Mouse (Mus musculus) hindbrain, embryonic 16.5 days (tissue): Measurements from ENCODE around the gene Enoph1. TPM values are rescaled to one million over a fixed set of nuclear protein-coding genes. Genes with fewer than 3 reads are reported as not detected.

Experiments
- ATAC-seq: fragments of 200-750 bp; cut with Nextera tagmentation; 2 replicates; pipeline ENCODE4 v1.8.0; 2017; ENCODE audit warnings: moderate TSS enrichment, moderate library complexity
- H3K27ac ChIP-seq: fragments of 300-500 bp; sonication (generic); 2 replicates; pipeline ENCODE4 v1.5.1; 2014; ENCODE audit warnings: low read depth, mild to moderate bottlenecking, control low read depth, low read length, moderate library complexity
- H3K27me3 ChIP-seq: fragments of 300-500 bp; sonication (generic); replicated peaks from 2 replicates; pipeline ENCODE4 v1.6.1; 2014; ENCODE audit warnings: low read length; ENCODE audit not compliant: control insufficient read depth, insufficient read depth
- H3K36me3 ChIP-seq: fragments of 300-500 bp; sonication (generic); 2 replicates; pipeline ENCODE4 v1.6.1; 2014; ENCODE audit warnings: mild to moderate bottlenecking, low read length, moderate library complexity, mixed read lengths; ENCODE audit not compliant: control insufficient read depth, insufficient read depth
- H3K4me1 ChIP-seq: fragments of 300-500 bp; sonication (generic); 2 replicates; pipeline ENCODE4 v1.6.1; 2014; ENCODE audit warnings: low read depth, low read length; ENCODE audit not compliant: control insufficient read depth, insufficient read depth
- H3K4me2 ChIP-seq: fragments of 300-500 bp; sonication (generic); 2 replicates; pipeline ENCODE4 v1.6.1; 2014; ENCODE audit warnings: mild to moderate bottlenecking, low read length, control low read depth, moderate library complexity
- H3K4me3 ChIP-seq: fragments of 300-500 bp; sonication (generic); 2 replicates; pipeline ENCODE4 v1.5.1; 2014; ENCODE audit warnings: mild to moderate bottlenecking, low read length, control low read depth, moderate library complexity
- H3K9ac ChIP-seq: fragments of 300-500 bp; sonication (generic); 2 replicates; pipeline ENCODE4 v1.6.1; 2014; ENCODE audit warnings: low read depth, mild to moderate bottlenecking, control low read depth, low read length, moderate library complexity
- H3K9me3 ChIP-seq: fragments of 300-500 bp; sonication (generic); 2 replicates; pipeline ENCODE4 v1.6.1; 2014; ENCODE audit warnings: mild to moderate bottlenecking, low read length, moderate library complexity; ENCODE audit not compliant: control insufficient read depth
- WGBS: fragments of 180-500 bp; shearing (Covaris S2); extraction: QIAGEN DNeasy Blood & Tissue Kit; methylation state at CpG from one replicate; pipeline ENCODE4 v1.1.7; 2014; 5-methylcytosine and 5-hydroxymethylcytosine counted together
- polyA plus RNA-seq: library from polyadenylated mRNA; unstranded; fragments of >200 nt; fragmentation: Nextera tagmentation; extraction: Ambion mirVana; gene quantifications from 2 replicates; pipeline ENCODE4 v1.2.1, GENCODE M21; 2015

Enoph1 gene
- polyA plus RNA-seq, 1 experiment from 2014 or later: 62.2 TPM

- 20% methylated on average over 7 of the region's 7 CpGs for WGBS
- H3K27ac ChIP-seq: no peak overlapping the region
- no peaks in the 10 kb centered on the region for H3K27me3 ChIP-seq
- no peak for ATAC-seq
- H3K4me2 ChIP-seq: peak overlapping the region; percentile 89
- no peaks in the 10 kb centered on the region for H3K9me3 ChIP-seq
- H3K4me1 ChIP-seq: peaks cover 25% of the 10 kb centered on the region
- peak overlapping the region; percentile 43 for H3K9ac ChIP-seq
- peak overlapping the region; percentile 94 for H3K4me3 ChIP-seq
- H3K36me3 ChIP-seq: peaks cover 15% of the 10 kb centered on the region
Measured at GRCm38 (mm10) chr5:100036681-100037080, 3.1 kb upstream of the Enoph1 start.

- WGBS: under 1% methylated on average over 31 of the region's 45 CpGs
- H3K9ac ChIP-seq: peak overlapping the region; percentile 82
Measured at GRCm38 (mm10) chr5:100037965-100038713, 1.6 kb upstream of the Enoph1 start.

DNA sequence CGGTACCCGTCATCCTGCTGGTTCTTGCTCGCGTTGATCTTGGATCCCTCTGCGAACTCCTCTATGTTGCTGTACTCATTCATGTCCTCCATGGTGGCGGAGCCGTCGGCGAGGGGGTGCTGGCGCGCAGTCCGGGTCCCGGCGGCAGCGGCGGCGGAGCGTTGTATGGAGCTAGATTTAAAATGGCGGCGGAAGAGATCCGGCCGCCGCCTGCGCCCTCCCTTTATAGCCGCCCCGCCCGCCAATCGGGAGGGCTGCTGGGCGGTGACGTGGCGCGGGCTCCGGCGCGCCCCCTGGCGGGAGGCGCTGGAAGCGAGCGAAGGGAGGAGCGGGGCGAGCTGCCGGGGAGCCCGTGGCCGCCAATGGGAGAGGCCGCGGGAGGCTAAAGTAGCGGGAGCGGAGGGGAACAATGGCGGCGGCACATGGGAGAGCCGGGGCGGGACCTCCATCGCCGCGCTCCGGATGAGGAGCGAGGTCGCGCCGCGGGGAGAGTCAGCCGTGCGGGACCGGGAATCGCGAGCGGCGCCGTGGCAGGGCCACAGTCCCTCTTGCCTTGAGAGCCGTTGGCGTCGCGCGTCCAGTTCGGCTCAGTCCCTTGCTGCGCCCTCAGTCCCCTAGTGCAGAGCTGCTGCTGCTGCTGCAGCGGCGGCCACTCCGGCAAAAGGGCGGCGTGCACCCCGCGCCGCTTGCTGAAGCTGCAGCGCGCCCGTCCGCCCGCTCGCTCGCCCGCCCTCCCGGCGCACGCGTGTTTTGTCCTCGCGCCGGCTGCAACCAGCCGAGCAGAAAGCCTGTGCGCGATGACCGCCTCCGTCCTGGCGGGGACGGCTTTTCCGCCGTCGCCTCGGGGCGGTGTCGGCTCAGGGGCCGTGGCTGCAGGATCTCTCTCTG is 827 bp upstream of the Enoph1 start:
- H3K27me3 ChIP-seq: no peaks in the 10 kb centered on the region
- H3K9ac ChIP-seq: peak overlapping the region; percentile 82
- peak overlapping the region; percentile 94 for H3K4me3 ChIP-seq
- WGBS: under 1% methylated on average over 95 of the region's 113 CpGs
- ATAC-seq: peak; percentile 74
- peaks cover 9% of the 10 kb centered on the region for H3K36me3 ChIP-seq
- peak overlapping the region; percentile 77 for H3K4me2 ChIP-seq
- no peaks in the 10 kb centered on the region for H3K9me3 ChIP-seq
- peak overlapping the region; percentile 99 for H3K27ac ChIP-seq
- peaks cover 32% of the 10 kb centered on the region for H3K4me1 ChIP-seq

More at GRCm38 (mm10) chr5:100037965-100038713, 1.6 kb upstream of the Enoph1 start:
- H3K4me3 ChIP-seq: peak overlapping the region; percentile 94
- H3K36me3 ChIP-seq: peaks cover 9% of the 10 kb centered on the region
- peak overlapping the region; percentile 89 for H3K4me2 ChIP-seq
- H3K9me3 ChIP-seq: no peaks in the 10 kb centered on the region
- H3K27me3 ChIP-seq: no peaks in the 10 kb centered on the region
- peaks cover 30% of the 10 kb centered on the region for H3K4me1 ChIP-seq
- ATAC-seq: peak; percentile 10
- peak overlapping the region; percentile 99 for H3K27ac ChIP-seq

DNA sequence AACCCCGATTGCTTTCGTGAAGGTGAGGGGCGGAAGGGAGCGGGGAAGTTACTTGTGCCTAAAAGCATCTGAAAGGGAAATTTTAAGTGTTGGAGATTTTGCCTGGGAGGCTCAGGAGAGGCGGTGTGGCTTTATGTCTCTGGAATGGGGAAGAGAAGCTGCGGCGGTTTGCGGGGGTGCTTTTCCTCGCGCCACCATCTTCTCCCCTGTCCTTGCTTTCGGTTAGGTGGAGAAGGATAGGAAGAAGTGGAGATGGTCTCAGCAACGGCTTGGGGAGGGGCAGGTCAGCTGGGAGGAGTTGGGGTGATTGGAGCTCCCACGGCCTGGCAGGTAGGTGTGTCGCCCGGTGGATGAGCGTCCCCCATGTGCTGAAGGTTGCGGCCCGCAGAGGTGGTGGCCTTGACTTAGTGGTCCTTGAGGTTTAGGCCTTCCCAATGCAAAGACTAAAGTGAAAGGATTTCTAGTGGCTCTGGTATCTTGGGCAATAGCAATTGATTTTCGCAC is 548 bp downstream of the Enoph1 start:
- Histone ChIP-seq H3K4me1 (peaks cover 32% of the 10 kb centered on the region), H3K9ac (peak overlapping the region; percentile 82), H3K9me3 (no peaks in the 10 kb centered on the region), H3K27me3 (no peaks in the 10 kb centered on the region), H3K4me3 (peak overlapping the region; percentile 94), H3K36me3 (no peaks in the 10 kb centered on the region), H3K4me2 (peak overlapping the region; percentile 77), H3K27ac (peak overlapping the region; percentile 99)
- no peak for ATAC-seq
- under 1% methylated on average over 19 of the region's 19 CpGs for WGBS

- Histone ChIP-seq H3K4me3 (peak overlapping the region; percentile 8; the same call in 1 of the 2 replicates), H3K27me3 (no peaks in the 10 kb centered on the region), H3K27ac (no peak overlapping the region), H3K4me2 (peak overlapping the region; percentile 77), H3K9ac (no peak overlapping the region), H3K4me1 (peaks cover 26% of the 10 kb centered on the region), H3K36me3 (no peaks in the 10 kb centered on the region), H3K9me3 (no peaks in the 10 kb centered on the region)
- no peak for ATAC-seq
- 66% methylated on average over 4 of the region's 4 CpGs for WGBS
Measured at GRCm38 (mm10) chr5:100041272-100041671, 1.5 kb downstream of the Enoph1 start.

GRCm38 (mm10) chr5:100042467-100042866 is 2.7 kb downstream of the Enoph1 start:
- peaks cover 18% of the 10 kb centered on the region for H3K4me1 ChIP-seq

GRCm38 (mm10) chr5:100043361-100043760 is 3.6 kb downstream of the Enoph1 start:
- Histone ChIP-seq H3K9ac (no peak overlapping the region; the same call in 1 of the 2 replicates), H3K27me3 (no peaks in the 10 kb centered on the region), H3K9me3 (no peaks in the 10 kb centered on the region), H3K4me2 (no peak overlapping the region), H3K36me3 (no peaks in the 10 kb centered on the region), H3K4me1 (peaks cover 24% of the 10 kb centered on the region), H3K27ac (no peak overlapping the region), H3K4me3 (no peak overlapping the region)
- 65% methylated on average over 5 of the region's 5 CpGs for WGBS
- ATAC-seq: no peak

More at GRCm38 (mm10) chr5:100042467-100042866, 2.7 kb downstream of the Enoph1 start:
- no peak overlapping the region for H3K4me3 ChIP-seq
- H3K9ac ChIP-seq: no peak overlapping the region
- ATAC-seq: no peak
- no peak overlapping the region for H3K4me2 ChIP-seq
- H3K9me3 ChIP-seq: no peaks in the 10 kb centered on the region
- no peaks in the 10 kb centered on the region for H3K36me3 ChIP-seq
- H3K27ac ChIP-seq: no peak overlapping the region
- 95% methylated on average over 8 of the region's 8 CpGs for WGBS
- no peaks in the 10 kb centered on the region for H3K27me3 ChIP-seq

GRCm38 (mm10) chr5:100044030-100044429 is 4.2 kb downstream of the Enoph1 start:
- no peaks in the 10 kb centered on the region for H3K27me3 ChIP-seq
- no peaks in the 10 kb centered on the region for H3K9me3 ChIP-seq
- 78% methylated on average over 4 of the region's 4 CpGs for WGBS
- H3K4me2 ChIP-seq: no peak overlapping the region
- no peaks in the 10 kb centered on the region for H3K36me3 ChIP-seq
- ATAC-seq: no peak
- no peak overlapping the region for H3K27ac ChIP-seq
- H3K4me3 ChIP-seq: no peak overlapping the region
- peaks cover 27% of the 10 kb centered on the region for H3K4me1 ChIP-seq
- H3K9ac ChIP-seq: no peak overlapping the region; the same call in 1 of the 2 replicates

GRCm38 (mm10) chr5:100044621-100045020 is 4.8 kb downstream of the Enoph1 start:
- ATAC-seq: no peak
- Histone ChIP-seq H3K4me1 (peaks cover 27% of the 10 kb centered on the region), H3K9me3 (no peaks in the 10 kb centered on the region), H3K27me3 (no peaks in the 10 kb centered on the region), H3K27ac (no peak overlapping the region), H3K4me3 (no peak overlapping the region), H3K36me3 (no peaks in the 10 kb centered on the region), H3K4me2 (no peak overlapping the region), H3K9ac (no peak overlapping the region)
- WGBS: 76% methylated on average over 5 of the region's 5 CpGs
